Mouse (Mus musculus) heart, postnatal 25 days (tissue): ENCODE data around the gene Mtfr1l. TPM values are rescaled to one million over a fixed set of nuclear protein-coding genes. Genes with fewer than 3 reads are reported as not detected.
"Not testable (repeated sequence)": the region's sequence is repeated elsewhere in the genome, so short reads cannot be mapped to it uniquely, and the experiment has no call there.

Experiments used
- DNase-seq: peaks from one replicate; pipeline ENCODE4 v3.0.0; 2022; ENCODE audit warnings: low spot score
- intact Hi-C: fragments of 180-260 bp; cut with DNase I; formaldehyde crosslinking; loops from one replicate; pipeline ENCODE4 v1.15.1; 2025
- total RNA-seq, 2 experiments: library from RNA; stranded (reverse); gene quantifications; 2 replicates each; pipeline ENCODE4 v1.2.3; 2021

Mtfr1l gene
- total RNA-seq, 2 experiments from 2014 or later, result 178 to 185 TPM

GRCm38 (mm10) chr4:134495546-134495923 is 39.7 kb downstream of the Mtfr1l start:
- no peak for DNase-seq
- intact Hi-C loops, result no loop called here

DNA sequence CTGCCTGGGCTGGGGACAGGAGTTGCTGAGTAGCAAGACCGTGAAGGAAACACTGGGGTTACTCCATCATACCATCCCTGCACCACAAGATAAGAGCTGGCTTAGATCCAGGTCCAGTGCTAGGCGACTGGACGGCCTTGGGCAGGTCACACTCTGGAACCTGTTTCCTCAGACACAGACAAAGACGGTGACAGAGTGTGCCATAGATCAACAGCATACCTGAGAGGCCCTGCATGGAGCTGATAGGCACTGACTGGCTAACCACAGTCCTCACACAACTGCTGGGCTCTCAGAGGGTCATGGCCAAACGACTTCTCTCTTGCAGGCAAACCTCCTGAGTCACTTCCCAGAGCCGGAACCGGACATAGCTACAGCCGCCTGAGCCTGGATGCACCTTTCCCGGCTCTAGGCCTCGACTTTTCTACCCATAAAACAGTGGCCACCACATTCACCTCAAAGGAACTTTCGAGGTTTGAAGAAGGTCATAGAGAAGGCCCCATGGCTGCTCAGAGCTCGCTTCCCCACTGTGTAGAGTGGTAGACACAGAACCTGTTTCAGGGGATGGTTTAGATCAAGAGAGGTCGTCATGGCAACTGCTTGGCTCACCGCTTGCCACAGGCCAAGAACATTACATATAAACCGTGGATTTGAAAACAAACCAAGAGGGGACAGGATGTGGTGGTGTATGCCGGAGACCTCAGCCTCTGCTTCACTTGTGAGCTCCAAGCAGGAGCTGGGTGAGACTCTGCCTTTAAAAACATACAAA is 40.2 kb downstream of the Mtfr1l start:
- intact Hi-C loops, result no loop called here
- no peak for DNase-seq

DNA sequence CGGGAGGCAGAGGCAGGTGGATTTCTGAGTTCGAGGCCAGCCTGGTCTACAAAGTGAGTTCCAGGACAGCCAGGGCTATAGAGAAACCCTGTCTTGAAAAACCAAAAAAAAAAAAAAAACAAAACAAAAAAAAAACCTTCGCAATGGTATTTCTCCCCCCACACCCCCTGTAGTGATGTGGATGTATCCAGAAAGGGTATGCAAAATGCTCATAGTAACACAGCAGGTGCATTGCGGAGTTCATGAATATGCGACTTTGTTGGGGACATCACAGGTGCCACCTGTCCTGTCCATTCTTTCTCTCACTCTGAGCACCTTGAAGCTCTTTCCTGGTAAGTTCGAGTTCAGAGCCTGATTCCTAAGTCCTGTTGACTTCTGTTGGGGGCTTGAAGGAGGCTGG is 41.0 kb downstream of the Mtfr1l start:
- DNase-seq, intact Hi-C loops: not testable (repeated sequence)

- DNase-seq, result no peak
- intact Hi-C loops, result no loop called here
These were observed 43.5 kb downstream of the Mtfr1l start for GRCm38 (mm10) chr4:134491716-134492115.

GRCm38 (mm10) chr4:134489986-134490665 is 45.1 kb downstream of the Mtfr1l start:
- no peak for DNase-seq
- intact Hi-C loops, result no loop called here

- intact Hi-C loops, result no loop called here
- DNase-seq, result no peak
These were observed 47.0 kb downstream of the Mtfr1l start for GRCm38 (mm10) chr4:134488211-134488610.

- intact Hi-C loops, result no loop called here
- no peak for DNase-seq
These were observed 49.9 kb downstream of the Mtfr1l start for GRCm38 (mm10) chr4:134485151-134485900.

DNA sequence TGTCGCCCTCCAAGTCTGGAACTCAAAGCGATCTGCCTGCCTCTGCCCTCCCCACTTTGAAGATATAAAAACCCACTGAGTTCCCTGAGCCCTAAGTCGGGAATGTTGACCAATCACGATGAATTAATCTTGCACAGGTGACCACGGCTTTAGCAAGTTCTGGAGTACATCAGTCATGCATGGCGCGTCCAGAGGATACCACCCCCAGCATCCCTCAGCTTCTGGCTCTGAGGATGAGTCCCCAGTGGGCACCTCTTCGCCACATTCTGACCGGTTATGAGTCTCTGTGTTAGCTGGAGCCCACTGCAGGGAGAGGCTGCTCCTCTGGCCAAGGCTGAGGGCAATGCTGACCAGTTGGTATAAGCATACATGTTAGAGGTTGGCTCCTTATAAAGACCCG is 51.0 kb downstream of the Mtfr1l start:
- intact Hi-C loops, result no loop called here

DNA sequence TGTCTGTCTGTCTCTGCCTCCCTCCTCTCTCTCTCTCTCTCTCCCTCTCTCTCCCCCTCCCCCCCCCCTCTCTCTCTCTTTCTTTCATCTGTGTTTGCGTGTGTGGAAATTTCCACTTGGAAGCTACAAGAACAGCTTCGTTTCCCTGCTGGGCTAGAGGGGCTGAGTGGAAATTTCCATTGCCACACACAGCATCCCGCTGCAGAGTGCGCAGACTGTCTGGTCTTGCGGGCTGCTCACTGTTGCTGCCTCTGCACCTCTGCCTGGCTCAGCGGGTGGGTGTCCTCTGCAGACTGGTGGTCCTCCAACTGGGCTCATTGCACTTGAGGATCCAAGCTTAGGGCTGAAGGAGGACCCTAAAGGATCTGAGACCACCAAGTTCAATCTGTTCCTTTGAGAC is 51.5 kb downstream of the Mtfr1l start:
- no peak for DNase-seq
- intact Hi-C loops, result no loop called here

More for the DNA sequence above, 51.0 kb downstream of the Mtfr1l start:
- DNase-seq, result no peak

DNA sequence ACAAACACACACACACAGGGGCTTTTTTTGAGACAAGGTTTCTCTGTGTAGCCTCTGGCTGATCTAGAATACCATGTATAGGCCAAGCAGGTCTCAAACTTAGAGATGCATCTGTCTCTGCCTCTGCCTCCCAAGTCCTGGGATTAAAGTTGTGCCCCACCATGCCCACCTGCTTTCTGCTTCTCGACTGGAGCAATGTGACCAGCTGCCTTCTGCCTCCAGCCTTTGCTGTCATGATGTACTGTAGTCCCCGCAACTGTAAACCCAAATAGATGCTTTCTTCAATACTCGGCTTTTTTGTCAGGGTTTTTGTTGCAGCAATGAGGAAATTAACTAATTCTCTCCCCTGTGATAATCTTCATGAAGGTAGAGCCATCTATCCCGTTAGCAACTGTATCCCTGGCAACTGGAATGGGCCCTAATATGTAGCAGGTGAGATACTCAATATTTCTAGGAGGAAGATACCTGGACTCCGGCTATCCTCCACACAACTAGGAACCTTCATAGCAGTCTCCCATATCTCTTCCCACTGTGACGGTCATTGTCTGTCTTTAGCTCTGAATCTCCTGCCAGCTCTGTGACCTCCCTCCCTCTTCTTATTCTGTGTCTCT is 52.0 kb downstream of the Mtfr1l start:
- intact Hi-C loops, result no loop called here
- no peak for DNase-seq

DNA sequence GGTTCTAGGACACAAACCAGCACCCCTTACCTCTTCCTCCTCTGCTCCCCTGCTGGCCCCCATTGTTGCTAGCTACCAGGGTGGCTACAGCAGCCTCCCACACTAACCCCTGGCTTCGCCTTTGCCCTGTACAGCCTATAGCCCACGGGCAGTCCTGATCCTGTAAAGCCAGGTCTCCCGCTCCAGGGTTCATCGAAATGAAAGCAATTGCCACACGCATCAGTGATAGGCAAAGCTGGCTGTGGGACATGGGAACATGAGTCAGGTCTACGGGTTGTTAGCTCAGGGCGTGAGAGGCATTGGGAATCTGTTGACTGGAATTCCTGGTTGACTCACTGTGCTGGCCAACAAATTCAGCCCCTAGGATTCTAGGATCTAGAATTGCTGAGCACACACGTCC is 52.7 kb downstream of the Mtfr1l start:
- no peak for DNase-seq
- intact Hi-C loops, result no loop called here

DNA sequence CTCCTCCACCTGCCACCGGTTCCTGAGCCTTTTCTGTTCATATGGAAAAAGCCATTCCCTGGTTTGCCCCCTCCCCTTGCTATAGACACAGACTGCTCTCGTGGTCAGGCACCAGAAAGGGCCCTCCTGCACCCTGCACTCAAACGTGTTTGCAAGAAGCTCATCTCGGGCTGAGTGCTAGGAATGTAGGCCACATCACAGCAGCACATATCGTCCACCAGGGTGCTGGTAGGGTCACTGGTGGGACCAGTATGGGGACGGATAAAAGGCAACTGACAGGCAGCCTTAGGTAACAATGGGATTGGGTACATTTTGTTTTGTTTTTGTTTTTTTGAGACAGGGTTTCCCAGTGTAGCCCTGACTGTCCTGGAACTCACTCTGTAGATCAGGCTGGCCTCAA is 53.9 kb downstream of the Mtfr1l start:
- intact Hi-C loops, result no loop called here

GRCm38 (mm10) chr4:134480864-134481263 is 54.3 kb downstream of the Mtfr1l start:
- intact Hi-C loops, result no loop called here
- DNase-seq, result no peak

More for the DNA sequence above, 53.9 kb downstream of the Mtfr1l start:
- DNase-seq, result no peak

- DNase-seq, result no peak
- intact Hi-C loops, result loop anchor here (10.0 kb wide), 1 partner anchor 235 kb away; the partner anchor contains the start of genes E130218I03Rik, Gm30191 and Zfp593
These were observed 55.3 kb downstream of the Mtfr1l start for GRCm38 (mm10) chr4:134479839-134480238.

GRCm38 (mm10) chr4:134478031-134478430 is 57.2 kb downstream of the Mtfr1l start:
- intact Hi-C loops, result loop anchor here (1.0 to 10.0 kb wide), 2 partner anchors 82 to 233 kb away; partner anchors contain the start of genes E130218I03Rik, Gm30191, Pafah2 and Zfp593
- DNase-seq, result peak; percentile 67

- no peak for DNase-seq
- intact Hi-C loops, result loop anchor here (10.0 kb wide), 1 partner anchor 232 kb away; the partner anchor contains the start of genes E130218I03Rik, Gm30191 and Zfp593
These were observed 58.3 kb downstream of the Mtfr1l start for GRCm38 (mm10) chr4:134476899-134477298.
